Mouse (Mus musculus) erythroid progenitor cell, adult 5-6 weeks (primary cell): Measurements from ENCODE around the gene Ankrd53. TPM values are rescaled to one million over a fixed set of nuclear protein-coding genes. Genes with fewer than 3 reads are reported as not detected.

Experiments
- ATAC-seq: replicated peaks from 2 replicates; pipeline ENCODE4 v1.8.0; 2016; ENCODE audit warnings: moderate number of reproducible peaks, mild to moderate bottlenecking, moderate TSS enrichment, inconsistent platforms; ENCODE audit not compliant: poor library complexity, low FRiP score, severe bottlenecking
- total RNA-seq, 2 experiments: library from RNA; stranded (forward) in 1 of 2; stranded (reverse) in 1 of 2; fragments of 150-400 nt in 1 of 2; fragments of 186-747, 209-891 nt in 1 of 2; gene quantifications; 2 replicates each; pipeline versions ENCODE4 v1.2.3 to v1.2.4; 2015 to 2017; ENCODE audit warnings: low replicate concordance in 2 of 2

Ankrd53 gene
- total RNA-seq (2015; ENCODE audit: low replicate concordance) (not detected in 2 replicates), total RNA-seq (2017; ENCODE audit: low replicate concordance) (not detected in 2 replicates)

GRCm38 (mm10) chr6:83762344-83762743 is at the start of gene Ankrd53:
Gene Ankrd53, plus strand, starts transcription at chr6:83762644.
- no peak for ATAC-seq

GRCm38 (mm10) chr6:83713271-83714136 is 48.9 kb upstream of the Ankrd53 start:
- ATAC-seq = no peak

- no peak for ATAC-seq
Observed at GRCm38 (mm10) chr6:83714221-83715123, 48.0 kb upstream of the Ankrd53 start.

DNA sequence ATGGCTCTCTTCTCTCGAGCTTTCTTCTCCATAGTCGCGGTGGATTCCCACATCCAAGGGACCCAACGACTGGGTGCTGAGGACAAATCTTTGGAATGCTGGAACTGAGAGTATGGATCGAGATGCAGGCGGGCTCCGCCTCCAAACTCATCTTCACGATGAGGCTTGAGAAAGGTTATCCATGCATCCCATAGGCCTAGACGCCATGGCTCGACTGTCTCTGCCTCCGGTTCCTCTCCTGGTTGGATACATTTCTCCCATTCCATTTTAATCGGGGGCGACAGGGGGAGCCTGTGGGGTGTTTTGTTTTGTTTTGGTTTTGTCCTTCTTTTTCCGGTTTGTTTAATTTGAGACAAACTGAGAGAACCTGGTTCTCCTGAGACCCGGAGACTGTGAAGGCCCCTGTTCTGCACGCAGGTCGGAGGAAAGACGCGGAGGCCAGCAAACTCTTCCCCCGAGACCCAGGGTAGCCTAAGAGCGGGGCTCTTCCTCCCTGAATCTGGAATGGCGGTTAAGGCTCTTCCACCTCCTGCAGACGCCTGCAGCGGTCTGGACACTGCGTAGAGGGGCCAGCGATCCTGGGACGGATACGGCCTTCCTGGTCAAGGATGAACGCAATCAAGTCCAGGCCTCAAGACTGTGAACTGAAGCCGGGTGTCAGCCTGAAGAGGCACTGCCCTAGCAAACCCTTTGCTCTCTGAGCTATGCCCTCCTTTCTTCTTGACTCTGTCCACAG is 46.8 kb upstream of the Ankrd53 start:
- ATAC-seq = no peak

DNA sequence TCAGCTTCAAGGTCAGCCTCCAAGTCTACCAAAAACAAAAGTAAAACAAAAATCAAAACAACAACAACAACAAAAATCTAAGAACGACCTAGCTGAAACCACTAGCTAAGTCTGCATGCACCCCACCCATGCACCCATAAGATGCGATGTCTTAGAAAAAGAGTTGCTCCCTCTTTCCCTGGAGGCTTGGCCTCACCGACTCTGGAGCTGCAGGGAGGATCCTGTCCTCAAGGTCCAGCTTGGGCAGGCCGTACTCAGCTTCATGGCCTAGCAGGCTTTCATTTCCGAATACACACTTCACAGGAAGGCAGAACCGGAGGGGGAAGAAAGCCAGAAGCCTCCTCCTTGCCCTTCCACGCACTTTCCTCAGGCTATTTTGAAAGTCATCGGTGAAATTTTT is 45.4 kb upstream of the Ankrd53 start:
- ATAC-seq = no peak

DNA sequence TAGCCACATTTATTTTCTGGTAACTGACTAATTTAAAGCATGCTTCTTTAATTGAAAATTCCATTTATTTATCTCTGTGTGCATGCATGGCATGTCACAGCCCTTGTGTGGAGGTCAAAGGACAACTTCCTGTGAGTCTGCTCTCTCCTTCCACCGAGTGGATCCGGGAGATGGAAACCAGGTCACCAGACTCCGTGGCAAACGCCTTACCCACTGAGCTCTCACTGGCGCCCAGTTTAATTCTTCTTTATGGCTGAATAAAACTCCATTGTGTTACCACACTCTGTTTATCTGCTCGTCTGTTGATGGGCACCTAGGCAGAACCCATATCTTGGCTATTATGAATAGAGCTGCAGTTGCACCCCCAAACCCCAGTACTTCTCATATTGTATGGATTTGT is 39.9 kb upstream of the Ankrd53 start:
- ATAC-seq = no peak

GRCm38 (mm10) chr6:83727178-83727577 is 35.3 kb upstream of the Ankrd53 start:
- 0 out of 2 replicates have a peak, but pooled peaks have one; percentile 33 for ATAC-seq

- 0 out of 2 replicates have a peak, but pooled peaks have one; percentile 52 for ATAC-seq
Observed at GRCm38 (mm10) chr6:83728488-83728887, 34.0 kb upstream of the Ankrd53 start.

DNA sequence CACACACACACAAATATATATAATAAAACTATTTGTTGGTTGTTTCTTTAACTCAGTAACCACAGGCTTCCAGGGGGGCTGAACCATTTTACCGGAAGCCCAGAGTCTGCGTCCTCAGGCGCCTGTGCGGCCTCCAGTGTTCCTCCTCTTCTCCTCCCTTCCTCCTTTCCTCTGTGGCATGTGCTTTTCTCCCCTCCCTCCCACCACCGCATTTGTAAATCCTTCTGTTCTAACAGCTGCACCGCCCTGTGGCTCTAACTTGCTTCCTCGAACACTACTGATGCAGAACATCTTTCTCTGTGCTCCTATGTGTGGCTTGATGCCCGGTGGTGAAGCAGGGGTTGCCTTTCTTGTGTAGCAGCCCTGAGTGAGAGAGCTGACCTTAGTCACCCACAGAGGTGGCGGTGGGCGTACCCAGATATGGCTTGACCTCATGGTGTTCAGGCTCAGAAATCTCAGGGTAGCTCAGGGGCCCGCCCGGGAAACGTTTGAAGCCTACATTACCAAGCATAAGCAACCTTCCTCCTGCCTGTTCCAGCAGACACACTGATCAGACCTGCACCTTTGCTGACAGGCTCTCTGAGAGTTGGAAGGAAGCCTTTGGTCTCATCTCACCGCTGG is 33.0 kb upstream of the Ankrd53 start:
- ATAC-seq = no peak

- ATAC-seq = peak; percentile 46; the same call in 1 of the 2 replicates
Observed at GRCm38 (mm10) chr6:83731128-83731527, 31.3 kb upstream of the Ankrd53 start.

DNA sequence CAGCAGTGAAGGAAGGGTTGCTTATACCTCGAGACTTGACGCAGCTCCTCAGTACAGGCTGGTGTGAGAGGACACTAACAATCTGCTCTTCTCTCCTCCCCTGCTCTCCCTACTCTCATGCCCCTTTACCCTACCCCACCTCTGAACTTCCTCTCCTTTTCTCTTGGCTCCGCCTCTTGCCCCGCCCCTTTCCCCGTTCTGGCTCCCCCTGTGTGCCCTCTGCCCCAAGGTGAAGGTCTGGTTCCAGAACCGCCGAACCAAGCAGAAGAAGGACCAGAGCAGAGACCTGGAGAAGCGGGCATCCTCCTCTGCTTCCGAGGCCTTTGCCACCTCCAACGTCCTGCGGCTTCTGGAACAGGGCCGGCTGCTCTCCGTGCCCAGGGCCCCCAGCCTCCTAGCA is 25.1 kb upstream of the Ankrd53 start:
- ATAC-seq = no peak

- no peak for ATAC-seq
Observed at GRCm38 (mm10) chr6:83738596-83738995, 23.8 kb upstream of the Ankrd53 start.

GRCm38 (mm10) chr6:83742761-83743160 is 19.7 kb upstream of the Ankrd53 start, which contains the start of gene Atp6v1b1:
Gene Atp6v1b1, plus strand, starts transcription at chr6:83742990.
- ATAC-seq = no peak

- no peak for ATAC-seq
Observed at GRCm38 (mm10) chr6:83743212-83743611, 19.2 kb upstream of the Ankrd53 start.

- ATAC-seq = no peak
Observed at GRCm38 (mm10) chr6:83744126-83744525, 18.3 kb upstream of the Ankrd53 start.

GRCm38 (mm10) chr6:83744557-83744956 is 17.9 kb upstream of the Ankrd53 start:
- ATAC-seq = no peak

DNA sequence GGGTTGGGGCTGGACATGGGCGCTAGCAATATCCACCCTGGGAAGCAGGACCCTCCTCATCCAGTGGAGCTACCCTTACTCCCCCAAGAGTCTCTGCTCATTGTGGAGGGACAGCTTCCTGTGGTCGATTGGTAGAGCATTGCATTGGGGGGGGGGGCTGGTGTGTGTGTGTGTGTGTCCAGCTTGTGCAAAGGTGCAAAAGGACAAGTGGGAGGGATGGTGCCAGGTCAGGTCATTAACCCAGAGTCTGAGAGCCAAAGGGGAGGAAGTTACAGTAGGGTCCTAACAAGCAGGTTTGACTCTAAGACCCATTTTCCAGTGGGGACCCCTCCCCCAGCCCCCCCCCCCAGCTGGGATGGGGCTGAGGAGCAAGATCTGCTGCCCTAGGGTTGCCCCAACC is 17.0 kb upstream of the Ankrd53 start:
- no peak for ATAC-seq

DNA sequence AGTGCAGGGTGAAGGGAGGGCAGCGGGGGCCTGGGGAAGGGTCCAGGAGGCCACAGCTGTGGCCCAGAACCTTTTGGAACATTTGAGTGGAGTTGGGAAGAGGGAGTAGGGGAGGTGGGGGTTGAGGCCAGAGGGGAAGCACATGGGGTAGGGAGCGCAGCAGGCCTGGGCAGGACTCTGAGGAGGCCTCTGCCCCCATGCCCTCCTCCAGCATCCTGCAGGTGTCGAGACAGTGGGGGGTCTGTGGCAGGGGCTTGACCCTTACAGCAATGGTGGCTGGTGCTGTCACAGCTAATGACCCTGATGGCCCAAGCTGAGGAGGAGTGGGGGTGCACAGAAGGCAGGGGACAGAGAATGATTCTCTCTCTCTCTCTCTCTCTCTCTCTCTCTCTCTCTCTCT is 13.2 kb upstream of the Ankrd53 start:
- no peak for ATAC-seq

- no peak; the same call in 1 of the 2 replicates for ATAC-seq
Observed at GRCm38 (mm10) chr6:83750171-83750684, 12.2 kb upstream of the Ankrd53 start.
